Mouse (Mus musculus) liver, embryonic 15.5 days (tissue): Measurements from ENCODE around the gene Qk. TPM values are rescaled to one million over a fixed set of nuclear protein-coding genes. Genes with fewer than 3 reads are reported as not detected.

Source experiments
- ATAC-seq: fragments of 200-750 bp; cut with Nextera tagmentation; 2 replicates; pipeline ENCODE4 v1.8.0; 2017; ENCODE audit warnings: moderate number of reproducible peaks, mild to moderate bottlenecking, moderate library complexity; ENCODE audit not compliant: insufficient read depth
- H3K27ac ChIP-seq: fragments of 300-500 bp; sonication (generic); replicated peaks from 2 replicates; pipeline ENCODE4 v1.5.1; 2015; ENCODE audit warnings: mild to moderate bottlenecking, inconsistent platforms
- H3K27me3 ChIP-seq: fragments of 300-500 bp; sonication (generic); 2 replicates; pipeline ENCODE4 v1.6.1; 2015; ENCODE audit warnings: mild to moderate bottlenecking, inconsistent platforms
- H3K36me3 ChIP-seq: fragments of 300-500 bp; sonication (generic); replicated peaks from 2 replicates; pipeline ENCODE4 v1.6.1; 2015; ENCODE audit warnings: moderate library complexity, mild to moderate bottlenecking, inconsistent platforms
- H3K4me1 ChIP-seq: fragments of 300-500 bp; sonication (generic); replicated peaks from 2 replicates; pipeline ENCODE4 v1.6.1; 2015; ENCODE audit warnings: inconsistent platforms
- H3K4me2 ChIP-seq: fragments of 300-500 bp; sonication (generic); 2 replicates; pipeline ENCODE4 v1.6.1; 2015; ENCODE audit warnings: moderate library complexity, mild to moderate bottlenecking, inconsistent platforms
- H3K4me3 ChIP-seq: fragments of 300-500 bp; sonication (generic); replicated peaks from 2 replicates; pipeline ENCODE4 v1.5.1; 2015; ENCODE audit warnings: mild to moderate bottlenecking, inconsistent platforms
- H3K9ac ChIP-seq: fragments of 300-500 bp; sonication (generic); 2 replicates; pipeline ENCODE4 v1.6.1; 2015; ENCODE audit warnings: moderate library complexity, mild to moderate bottlenecking, inconsistent platforms
- H3K9me3 ChIP-seq: fragments of 300-500 bp; sonication (generic); replicated peaks from 2 replicates; pipeline ENCODE4 v1.6.1; 2016; ENCODE audit warnings: inconsistent platforms
- WGBS: fragments of 180-500 bp; shearing (Covaris S2); methylation state at CpG from one replicate; pipeline ENCODE4 v1.1.7; 2015; ENCODE audit warnings: mixed read lengths; ENCODE audit not compliant: insufficient replicate concordance; 5-methylcytosine and 5-hydroxymethylcytosine counted together
- polyA plus RNA-seq: library from polyadenylated mRNA; unstranded; fragments of >200 nt; fragmentation: Nextera tagmentation; extraction: Ambion mirVana; gene quantifications from 2 replicates; pipeline ENCODE4 v1.2.1, GENCODE M21; 2015

Gene Qk
- polyA plus RNA-seq, 1 experiment from 2014 or later: 6.4 TPM

DNA sequence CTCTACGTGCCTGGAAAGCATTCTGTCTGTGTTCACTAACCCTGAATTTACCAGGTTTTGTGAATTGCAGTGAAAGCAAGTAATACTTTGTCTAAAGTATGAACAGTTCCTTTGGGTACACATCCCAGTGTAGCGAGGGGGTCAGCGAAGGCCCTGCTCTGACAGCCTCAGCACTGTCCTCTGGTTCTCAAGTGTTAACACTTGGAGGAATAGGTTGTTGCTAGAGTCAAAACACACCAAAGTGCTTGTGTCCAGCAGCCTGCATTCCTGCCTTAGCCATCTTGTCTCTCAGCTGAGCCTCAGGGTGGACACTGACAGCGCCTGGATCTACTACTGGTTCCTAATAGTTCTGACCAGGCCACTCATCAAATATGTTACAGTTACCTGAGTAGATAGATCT lies 6.3 kb upstream of the Qk start:
- no peak for ATAC-seq
- WGBS: 78% methylated on average over 4 of the region's 4 CpGs
- H3K4me1 ChIP-seq: peaks cover 27% of the 10 kb centered on the region

DNA sequence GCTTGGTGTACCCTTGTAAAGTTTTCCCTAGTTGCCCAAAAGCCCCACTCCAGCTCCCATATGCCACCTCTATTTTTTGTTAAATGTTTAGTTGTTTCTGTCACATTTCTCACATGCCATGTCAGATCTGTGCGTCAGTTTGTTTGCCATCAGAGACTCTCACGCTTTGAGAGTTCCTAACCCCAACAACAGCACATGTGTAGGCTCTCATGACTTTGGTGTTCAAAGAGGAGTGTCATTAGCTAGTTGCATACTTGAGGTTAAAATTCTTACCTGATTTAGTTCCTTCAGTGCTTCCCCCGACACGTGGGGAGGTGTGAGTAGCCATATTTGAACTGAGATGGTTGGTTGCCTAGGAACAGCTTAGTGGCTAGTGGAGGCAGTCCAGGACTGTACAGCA lies 2.1 kb upstream of the Qk start:
- Histone ChIP-seq H3K4me1 (peaks cover 31% of the 10 kb centered on the region), H3K4me2 (no peak overlapping the region), H3K27ac (no peak overlapping the region), H3K4me3 (no peak overlapping the region), H3K9me3 (no peaks in the 10 kb centered on the region), H3K9ac (no peak overlapping the region), H3K36me3 (no peaks in the 10 kb centered on the region), H3K27me3 (peaks cover 8% of the 10 kb centered on the region; the same call in 1 of the 2 replicates)
- ATAC-seq: no peak
- whole genome bisulfite sequencing: 70% methylated on average over 4 of the region's 4 CpGs

More for the DNA sequence above, 6.3 kb upstream of the Qk start:
- Histone ChIP-seq H3K27ac (no peak overlapping the region), H3K4me3 (no peak overlapping the region), H3K9ac (no peak overlapping the region), H3K27me3 (no peaks in the 10 kb centered on the region), H3K4me2 (no peak overlapping the region), H3K36me3 (no peaks in the 10 kb centered on the region), H3K9me3 (no peaks in the 10 kb centered on the region)

DNA sequence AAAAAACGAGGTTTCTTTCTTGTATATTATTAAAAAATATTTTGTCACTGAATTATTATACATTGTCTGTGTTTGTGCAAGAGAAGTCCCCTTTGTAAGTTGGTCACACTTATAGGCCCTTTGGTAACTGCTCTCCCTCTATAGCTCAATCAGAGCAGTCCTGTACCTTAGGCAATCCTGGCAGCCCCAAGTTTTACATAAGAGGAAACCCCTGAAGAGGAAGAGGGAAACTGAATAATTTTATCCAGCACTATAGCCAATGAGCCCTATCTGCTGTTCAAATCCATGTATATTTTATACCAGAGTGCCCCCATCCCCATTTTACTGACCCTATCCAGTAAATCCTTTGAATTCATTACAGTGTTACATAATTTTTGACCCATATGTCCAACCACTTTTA lies 1.4 kb upstream of the Qk start:
- H3K4me1 ChIP-seq: peaks cover 30% of the 10 kb centered on the region
- no peak overlapping the region for H3K27ac ChIP-seq
- peaks cover 8% of the 10 kb centered on the region; the same call in 1 of the 2 replicates for H3K27me3 ChIP-seq
- no peaks in the 10 kb centered on the region for H3K9me3 ChIP-seq
- ATAC-seq: no peak
- no peak overlapping the region for H3K4me3 ChIP-seq
- H3K36me3 ChIP-seq: no peaks in the 10 kb centered on the region
- peak overlapping the region; percentile 5; the same call in 1 of the 2 replicates for H3K4me2 ChIP-seq
- WGBS: 24% methylated on average over 1 of the region's 1 CpGs
- H3K9ac ChIP-seq: no peak overlapping the region

DNA sequence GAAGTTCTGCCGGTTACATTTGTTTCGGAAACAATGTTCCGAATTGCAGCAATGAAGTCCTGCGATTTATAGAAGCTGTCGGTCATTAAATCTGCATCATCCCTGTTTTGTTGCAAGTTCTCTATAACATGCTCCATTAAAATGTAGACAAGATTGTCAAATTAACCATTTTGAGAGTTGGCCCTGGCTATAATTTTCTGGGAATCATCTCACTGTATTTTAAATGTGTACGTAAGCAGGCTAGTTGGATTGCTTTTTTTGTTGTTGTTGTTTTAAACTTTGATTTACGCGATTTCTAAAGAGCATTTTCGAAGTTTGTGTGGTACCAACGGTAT lies 769 bp upstream of the Qk start:
- peaks cover 30% of the 10 kb centered on the region for H3K4me1 ChIP-seq
- H3K9me3 ChIP-seq: no peaks in the 10 kb centered on the region
- no peak for ATAC-seq
- peak overlapping the region; percentile 89 for H3K9ac ChIP-seq
- peak overlapping the region; percentile 92 for H3K4me2 ChIP-seq
- H3K4me3 ChIP-seq: peak overlapping the region; percentile 87
- WGBS: 20% methylated on average over 10 of the region's 10 CpGs
- no peaks in the 10 kb centered on the region for H3K36me3 ChIP-seq
- H3K27ac ChIP-seq: peak overlapping the region; percentile 92; the same call in 1 of the 2 replicates
- peaks cover 8% of the 10 kb centered on the region; the same call in 1 of the 2 replicates for H3K27me3 ChIP-seq

DNA sequence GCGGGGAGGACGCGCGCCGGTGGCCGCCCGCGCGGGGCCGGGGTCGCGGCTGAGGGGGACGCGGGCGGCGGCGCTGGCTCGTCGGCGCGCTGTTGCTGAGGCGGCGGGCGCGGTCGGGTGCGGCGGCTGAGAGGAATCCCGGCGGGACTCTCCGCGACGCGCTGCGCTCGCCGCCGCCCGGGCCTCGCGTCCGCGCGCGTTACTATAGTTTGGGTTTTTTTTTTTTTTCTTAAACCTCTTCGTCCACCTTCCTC lies 296 bp downstream of the Qk start:
- Histone ChIP-seq H3K4me2 (peak overlapping the region; percentile 92), H3K4me1 (peaks cover 33% of the 10 kb centered on the region), H3K9ac (peak overlapping the region; percentile 89), H3K4me3 (peak overlapping the region; percentile 87), H3K9me3 (no peaks in the 10 kb centered on the region), H3K27me3 (peaks cover 8% of the 10 kb centered on the region; the same call in 1 of the 2 replicates), H3K27ac (peak overlapping the region; percentile 92), H3K36me3 (no peaks in the 10 kb centered on the region)
- ATAC-seq: no peak
- WGBS: 0% methylated on average over 1 of the region's 46 CpGs

DNA sequence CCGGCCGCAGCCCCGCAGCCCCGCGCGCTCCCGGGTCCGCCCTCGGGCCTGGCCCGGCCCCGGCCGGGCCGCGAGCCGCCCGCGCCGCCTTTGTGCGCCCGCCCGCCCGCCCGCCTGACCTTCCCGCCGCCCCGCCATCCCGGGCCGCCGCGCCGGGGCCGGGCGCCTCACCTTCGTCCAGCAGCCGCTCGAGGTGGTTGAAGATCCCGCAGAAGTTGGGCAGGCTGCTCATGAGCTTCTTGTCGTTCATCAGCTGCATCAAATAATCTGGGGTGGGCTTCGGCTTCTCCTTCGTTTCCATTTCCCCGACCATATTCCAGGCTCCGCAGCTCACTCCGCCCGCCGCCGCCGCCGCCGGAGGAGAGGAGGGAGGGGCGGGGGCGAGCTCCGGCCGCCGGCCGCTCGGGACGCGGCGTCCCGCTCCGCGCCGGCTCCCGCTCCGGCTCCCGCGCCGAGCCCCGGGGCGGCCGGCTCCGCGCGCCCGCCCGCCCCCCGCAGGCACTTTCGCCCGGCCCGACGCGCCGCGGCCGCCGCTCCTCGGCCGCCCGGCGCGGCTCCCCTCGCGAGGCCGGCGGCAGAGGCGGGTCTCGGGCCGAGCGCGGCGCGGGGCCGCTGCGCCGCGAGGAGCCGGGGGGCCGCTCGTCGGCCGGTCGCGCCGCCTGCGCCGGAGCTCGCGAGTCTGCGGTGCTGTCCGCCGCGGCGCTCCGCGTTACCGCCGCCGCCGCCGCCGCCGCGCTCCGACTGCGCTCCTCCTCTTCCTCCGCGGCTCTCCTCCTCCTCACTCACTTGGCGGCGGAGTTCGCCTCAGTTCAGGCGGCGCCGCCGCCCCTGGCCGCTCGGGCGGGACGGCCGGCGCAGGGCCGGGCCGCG lies 858 bp downstream of the Qk start:
- Histone ChIP-seq H3K27ac (peak overlapping the region; percentile 92), H3K9ac (peak overlapping the region; percentile 89), H3K27me3 (peaks cover 8% of the 10 kb centered on the region; the same call in 1 of the 2 replicates), H3K4me2 (peak overlapping the region; percentile 92), H3K36me3 (no peaks in the 10 kb centered on the region), H3K4me3 (peak overlapping the region; percentile 87), H3K9me3 (no peaks in the 10 kb centered on the region), H3K4me1 (peaks cover 37% of the 10 kb centered on the region)
- under 1% methylated on average over 101 of the region's 153 CpGs for WGBS
- peak; percentile 72 for ATAC-seq

DNA sequence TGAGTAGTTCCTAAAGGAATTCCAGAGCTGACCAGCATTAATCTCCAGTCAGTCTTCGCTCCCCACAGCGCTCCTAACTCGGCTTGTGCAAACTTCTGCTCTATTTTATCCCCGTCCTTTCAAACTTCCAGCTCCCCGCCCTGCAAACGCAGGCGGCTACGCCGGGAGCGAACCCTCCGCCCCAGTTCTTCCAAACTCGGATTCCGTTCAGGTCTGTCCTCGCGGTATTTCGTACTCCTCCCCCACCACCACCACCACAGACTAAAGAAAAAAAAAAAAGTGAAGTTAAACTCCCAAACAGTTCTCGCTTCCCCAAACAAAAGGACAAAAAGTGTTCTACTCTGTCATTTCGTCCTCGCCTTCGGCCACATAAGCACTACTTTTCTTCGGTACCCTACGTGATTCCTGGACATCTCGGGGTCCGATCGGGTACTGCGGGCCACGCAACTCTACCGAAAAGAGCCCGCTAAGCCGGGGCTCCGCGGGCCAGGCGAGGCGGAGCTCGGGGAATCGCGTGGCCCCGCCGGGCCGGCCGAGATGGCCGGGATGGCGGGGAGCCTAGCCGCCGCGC lies 1.6 kb downstream of the Qk start:
- ATAC-seq: peak; percentile 40; the same call in 1 of the 2 replicates

DNA sequence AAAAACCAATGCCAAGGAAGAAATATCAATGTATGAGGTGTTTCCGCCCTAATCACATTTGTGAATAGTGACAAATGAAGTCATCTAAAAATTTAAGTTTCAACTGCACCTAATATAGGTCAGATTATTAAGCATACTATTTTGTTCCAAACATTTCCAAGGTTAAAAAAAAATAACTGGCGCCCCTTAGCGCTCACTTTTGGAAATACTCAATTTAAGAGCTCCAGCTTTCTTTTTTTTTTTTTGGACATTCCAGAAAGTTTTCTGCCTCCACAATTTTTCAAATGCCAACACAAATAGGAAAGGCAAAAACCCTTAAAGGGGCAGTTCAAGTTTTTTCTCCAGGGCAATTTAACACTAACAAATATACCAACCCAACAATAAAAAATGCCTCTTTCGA lies 2.5 kb downstream of the Qk start:
- Histone ChIP-seq H3K4me3 (peak overlapping the region; percentile 87), H3K9ac (peak overlapping the region; percentile 89), H3K4me1 (peaks cover 42% of the 10 kb centered on the region), H3K27ac (peak overlapping the region; percentile 92), H3K36me3 (no peaks in the 10 kb centered on the region), H3K27me3 (peaks cover 8% of the 10 kb centered on the region; the same call in 1 of the 2 replicates), H3K4me2 (peak overlapping the region; percentile 92), H3K9me3 (no peaks in the 10 kb centered on the region)
- ATAC-seq: no peak
- 4% methylated on average over 4 of the region's 4 CpGs for WGBS

More for the DNA sequence above, 1.6 kb downstream of the Qk start:
- peak overlapping the region; percentile 92 for H3K4me2 ChIP-seq
- H3K9ac ChIP-seq: peak overlapping the region; percentile 89
- H3K27ac ChIP-seq: peak overlapping the region; percentile 92
- peaks cover 8% of the 10 kb centered on the region; the same call in 1 of the 2 replicates for H3K27me3 ChIP-seq
- H3K9me3 ChIP-seq: no peaks in the 10 kb centered on the region
- H3K36me3 ChIP-seq: no peaks in the 10 kb centered on the region
- peaks cover 35% of the 10 kb centered on the region for H3K4me1 ChIP-seq
- WGBS: under 1% methylated on average over 46 of the region's 46 CpGs
- peak overlapping the region; percentile 87 for H3K4me3 ChIP-seq

DNA sequence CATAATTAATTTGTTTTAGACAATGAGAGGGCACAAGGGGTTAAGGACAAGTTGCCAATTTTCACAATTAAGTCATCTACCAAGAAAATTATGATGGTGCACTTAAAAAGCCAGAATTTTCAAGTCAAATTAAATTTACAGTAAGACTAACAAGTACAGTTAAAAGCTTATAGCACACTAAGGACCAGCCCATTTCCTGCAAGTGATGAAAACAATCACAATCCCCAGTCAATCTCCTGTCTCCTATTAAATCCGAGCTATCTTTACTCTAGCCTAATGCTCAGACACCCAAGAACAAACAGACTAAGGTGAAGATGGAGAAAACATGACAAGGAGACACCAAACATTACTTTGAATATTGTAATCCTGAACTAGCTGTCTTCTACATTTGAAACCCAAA lies 3.2 kb downstream of the Qk start:
- H3K27ac ChIP-seq: no peak overlapping the region
- peaks cover 8% of the 10 kb centered on the region; the same call in 1 of the 2 replicates for H3K27me3 ChIP-seq
- no peaks in the 10 kb centered on the region for H3K36me3 ChIP-seq
- peaks cover 41% of the 10 kb centered on the region for H3K4me1 ChIP-seq
- 2% methylated on average over 1 of the region's 1 CpGs for WGBS
- H3K4me2 ChIP-seq: peak overlapping the region; percentile 43
- no peaks in the 10 kb centered on the region for H3K9me3 ChIP-seq
- no peak for ATAC-seq
- H3K9ac ChIP-seq: no peak overlapping the region
- H3K4me3 ChIP-seq: peak overlapping the region; percentile 25; the same call in 1 of the 2 replicates

DNA sequence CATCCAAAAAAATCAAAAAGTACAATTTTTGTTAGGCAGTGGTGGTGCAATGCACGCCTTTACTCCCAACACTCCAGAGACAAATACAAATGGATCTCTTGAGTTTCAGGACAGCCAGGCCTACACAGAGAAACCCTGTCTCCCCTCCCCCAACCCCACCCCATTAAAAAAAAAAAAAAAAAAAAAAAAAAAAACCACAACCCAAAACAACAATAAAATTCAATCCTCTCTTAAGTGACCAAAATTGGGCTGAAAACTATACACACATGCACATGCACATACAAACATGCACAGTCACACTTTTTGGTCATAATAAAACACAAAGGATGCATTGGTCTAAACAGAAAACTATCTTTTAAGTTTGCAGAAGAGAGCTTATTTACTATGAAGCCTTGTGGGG lies 9.6 kb downstream of the Qk start:
- WGBS: 57% methylated on average over 1 of the region's 1 CpGs
- peaks cover 28% of the 10 kb centered on the region for H3K4me1 ChIP-seq
- H3K4me3 ChIP-seq: no peak overlapping the region
- no peak overlapping the region for H3K27ac ChIP-seq
- no peak for ATAC-seq
- H3K9ac ChIP-seq: no peak overlapping the region
- no peaks in the 10 kb centered on the region for H3K27me3 ChIP-seq
- H3K4me2 ChIP-seq: no peak overlapping the region
- H3K36me3 ChIP-seq: no peaks in the 10 kb centered on the region
- H3K9me3 ChIP-seq: no peaks in the 10 kb centered on the region

DNA sequence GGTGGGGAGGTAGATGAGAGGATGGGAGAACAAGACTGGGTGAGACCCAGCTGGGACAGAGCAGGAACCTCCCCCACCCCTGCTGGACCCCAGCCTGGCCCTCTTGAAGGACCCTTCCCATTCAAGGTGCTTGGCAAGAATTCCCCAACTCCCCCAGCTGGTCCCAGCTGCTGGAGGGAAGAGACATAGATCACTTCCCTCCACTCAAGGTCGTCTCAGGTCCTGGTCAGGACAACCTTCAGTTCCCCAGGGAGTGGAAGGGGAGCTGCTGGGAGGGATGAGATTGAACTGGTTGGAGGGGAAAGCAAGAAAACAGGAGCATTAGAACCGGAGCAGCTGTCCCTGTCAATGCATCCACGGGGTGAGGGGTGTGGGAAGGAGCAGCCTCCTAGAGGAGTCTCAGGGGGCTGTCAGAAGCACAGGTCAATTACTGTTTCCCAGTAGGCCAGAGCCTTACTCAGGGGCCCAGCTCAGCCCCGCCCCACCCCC lies 10.5 kb downstream of the Qk start:
- no peak overlapping the region for H3K4me3 ChIP-seq
- H3K9me3 ChIP-seq: no peaks in the 10 kb centered on the region
- H3K27ac ChIP-seq: no peak overlapping the region
- 65% methylated on average over 4 of the region's 4 CpGs for WGBS
- H3K4me2 ChIP-seq: no peak overlapping the region
- peaks cover 28% of the 10 kb centered on the region for H3K4me1 ChIP-seq
- ATAC-seq: no peak
- H3K36me3 ChIP-seq: no peaks in the 10 kb centered on the region
- H3K9ac ChIP-seq: no peak overlapping the region
- no peaks in the 10 kb centered on the region for H3K27me3 ChIP-seq
